Mouse (Mus musculus): ENCODE measurements around the gene Inafm2. TPM values are rescaled to one million over a fixed set of nuclear protein-coding genes. Genes with fewer than 3 reads are reported as not detected.

Gene Inafm2
- polyA plus RNA-seq (2015; fragmentation: Nextera tagmentation; extraction: Ambion mirVana), result 36.2 and 38.3 TPM in 2 replicates

- peak; percentile 87 for ATAC-seq (ENCODE audit: extremely low read depth, insufficient number of reproducible peaks, low FRiP score, low TSS enrichment)
- Histone ChIP-seq H3K27ac (replicated peaks) (peak within 1 kb of the TSS; percentile 80), H3K36me3 (peaks cover 14% of the 10 kb centered on the region), H3K4me2 (peak within 1 kb of the TSS; percentile 86), H3K27me3 (replicated peaks) (peaks cover 23% of the 10 kb centered on the region), H3K9me3 (no peaks in the 10 kb centered on the region), H3K4me3 (peak within 1 kb of the TSS; percentile 94), H3K4me1 (peaks cover 55% of the 10 kb centered on the region), H3K9ac (peak within 1 kb of the TSS; percentile 99)
- under 1% methylated on average over 55 of the region's 57 CpGs for WGBS
These were observed at the start of gene Inafm2 for GRCm38 (mm10) chr2:118745232-118745884. TSS of gene Inafm2 (plus strand) at chr2:118745758.

DNA sequence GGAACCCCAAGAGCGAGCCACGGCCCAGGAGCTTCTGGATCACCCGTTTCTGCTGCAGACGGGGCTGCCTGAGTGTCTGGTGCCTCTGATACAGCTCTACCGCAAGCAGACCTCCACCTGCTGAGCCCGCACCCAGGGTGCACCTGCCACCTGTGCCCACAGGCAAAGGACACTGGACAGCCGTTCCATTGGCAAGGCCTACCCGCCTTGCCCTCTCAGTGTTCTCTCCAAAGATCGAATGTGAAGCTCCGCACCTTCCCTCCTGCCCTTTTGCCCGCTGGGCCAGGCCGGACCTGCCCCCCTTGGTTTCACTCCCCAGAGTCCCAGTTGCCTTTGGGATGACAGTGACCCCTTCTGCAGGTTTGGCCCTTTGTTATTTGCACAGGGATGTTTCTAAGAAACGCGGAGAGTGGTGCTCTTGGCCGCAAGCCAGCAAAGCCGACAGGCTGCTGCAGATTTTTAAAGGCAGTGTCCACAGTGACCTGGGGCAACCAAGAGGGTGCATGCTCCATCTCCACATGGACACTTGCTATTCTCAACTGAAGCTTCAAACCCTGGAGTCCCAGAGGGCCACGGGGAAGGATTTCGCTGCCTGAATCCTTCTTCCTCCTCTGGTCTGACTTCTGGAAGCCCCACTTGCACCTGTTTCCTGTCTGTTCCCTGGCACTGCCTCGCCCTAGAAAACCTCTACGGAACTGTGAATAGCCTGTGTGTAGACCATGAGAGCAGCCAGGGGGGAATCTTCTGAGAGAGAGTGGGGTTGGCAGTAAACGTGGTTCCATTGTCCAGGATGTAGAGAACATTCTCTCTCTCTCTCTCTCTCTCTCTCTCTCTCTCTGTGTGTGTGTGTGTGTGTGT is 48.9 kb upstream of the Inafm2 start:
- H3K36me3 ChIP-seq, result no peaks in the 10 kb centered on the region
- no peak overlapping the region for H3K4me2 ChIP-seq
- peaks cover 43% of the 10 kb centered on the region for H3K4me1 ChIP-seq
- no peak overlapping the region for H3K27ac ChIP-seq (replicated peaks)
- no peaks in the 10 kb centered on the region for H3K9me3 ChIP-seq
- ATAC-seq (ENCODE audit: extremely low read depth, insufficient number of reproducible peaks, low FRiP score, low TSS enrichment), result no peak
- peak overlapping the region; percentile 34 for H3K9ac ChIP-seq
- peaks cover 66% of the 10 kb centered on the region for H3K27me3 ChIP-seq (replicated peaks)
- no peak overlapping the region for H3K4me3 ChIP-seq
- 39% methylated on average over 21 of the region's 21 CpGs for WGBS

GRCm38 (mm10) chr2:118697311-118697877 is 48.2 kb upstream of the Inafm2 start:
- Histone ChIP-seq H3K4me3 (no peak overlapping the region), H3K9me3 (no peaks in the 10 kb centered on the region), H3K27ac (replicated peaks) (0 out of 2 replicates have a peak overlapping the region, but pooled peaks have one; percentile 17), H3K9ac (0 out of 2 replicates have a peak overlapping the region, but pooled peaks have one; percentile 25), H3K4me2 (no peak overlapping the region), H3K27me3 (replicated peaks) (peaks cover 74% of the 10 kb centered on the region), H3K36me3 (no peaks in the 10 kb centered on the region), H3K4me1 (peaks cover 48% of the 10 kb centered on the region)
- no peak for ATAC-seq (ENCODE audit: extremely low read depth, insufficient number of reproducible peaks, low FRiP score, low TSS enrichment)
- WGBS, result 31% methylated on average over 5 of the region's 5 CpGs

- Histone ChIP-seq H3K27me3 (replicated peaks) (peaks cover 79% of the 10 kb centered on the region), H3K4me1 (peaks cover 54% of the 10 kb centered on the region), H3K9me3 (no peaks in the 10 kb centered on the region), H3K4me2 (no peak overlapping the region), H3K36me3 (no peaks in the 10 kb centered on the region), H3K27ac (replicated peaks) (no peak overlapping the region), H3K4me3 (no peak overlapping the region), H3K9ac (0 out of 2 replicates have a peak overlapping the region, but pooled peaks have one; percentile 41)
- no peak for ATAC-seq (ENCODE audit: extremely low read depth, insufficient number of reproducible peaks, low FRiP score, low TSS enrichment)
- WGBS, result 42% methylated on average over 7 of the region's 7 CpGs
These were observed 47.6 kb upstream of the Inafm2 start for GRCm38 (mm10) chr2:118697955-118698354.

DNA sequence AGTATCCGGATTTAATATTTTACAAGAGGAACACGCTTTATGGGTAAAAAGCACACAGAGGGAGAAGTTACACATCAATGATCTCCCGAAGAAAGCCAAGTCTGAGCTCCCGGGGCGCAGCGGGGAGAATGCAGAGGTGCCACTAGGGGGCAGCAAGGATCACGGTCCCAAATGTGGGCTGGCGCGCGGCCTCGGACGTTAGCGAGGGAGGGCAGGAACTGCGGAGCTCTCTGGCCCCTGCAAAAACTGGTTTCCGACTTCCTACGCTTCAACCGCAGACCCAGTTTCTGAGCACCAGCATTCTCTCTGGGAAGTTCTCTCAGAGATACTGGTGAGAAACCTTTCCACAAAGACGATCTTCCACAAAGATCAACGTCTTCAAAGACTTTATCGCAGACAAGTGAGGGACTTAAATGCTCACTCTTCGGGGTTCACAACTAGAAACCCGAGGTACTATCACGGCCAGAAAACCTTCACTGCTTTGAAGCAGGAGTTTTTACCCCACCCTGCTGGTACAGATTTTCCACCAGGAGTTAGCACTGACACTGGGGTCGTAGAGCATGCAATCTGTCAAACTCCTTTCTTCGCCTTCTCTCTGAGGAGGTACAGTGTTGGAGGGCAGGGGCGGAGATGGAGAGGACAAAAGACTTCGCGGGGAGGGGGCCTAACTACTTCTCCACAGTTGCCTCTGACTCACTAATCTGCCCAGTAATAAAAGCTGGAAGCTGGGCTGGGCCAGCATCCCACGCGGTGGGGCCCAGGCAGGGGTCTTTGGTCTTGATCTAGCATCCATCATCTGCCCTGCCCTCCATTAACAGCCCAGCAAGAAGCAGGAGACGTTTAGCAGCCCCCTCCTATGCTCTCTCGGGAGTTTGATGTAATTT is 45.1 kb upstream of the Inafm2 start:
- Histone ChIP-seq H3K36me3 (no peaks in the 10 kb centered on the region), H3K9me3 (no peaks in the 10 kb centered on the region), H3K27me3 (replicated peaks) (peaks cover 81% of the 10 kb centered on the region), H3K9ac (peak overlapping the region; percentile 70), H3K4me1 (peaks cover 74% of the 10 kb centered on the region), H3K27ac (replicated peaks) (no peak overlapping the region), H3K4me3 (peak overlapping the region; percentile 41), H3K4me2 (peak overlapping the region; percentile 65)
- WGBS, result 3% methylated on average over 32 of the region's 32 CpGs
- no peak for ATAC-seq (ENCODE audit: extremely low read depth, insufficient number of reproducible peaks, low FRiP score, low TSS enrichment)

GRCm38 (mm10) chr2:118701161-118701560 is 44.4 kb upstream of the Inafm2 start:
- Histone ChIP-seq H3K4me2 (peak overlapping the region; percentile 65), H3K36me3 (no peaks in the 10 kb centered on the region), H3K9me3 (no peaks in the 10 kb centered on the region), H3K27me3 (replicated peaks) (peaks cover 82% of the 10 kb centered on the region), H3K9ac (peak overlapping the region; percentile 70; the same call in 1 of the 2 replicates), H3K4me3 (no peak overlapping the region), H3K27ac (replicated peaks) (no peak overlapping the region), H3K4me1 (peaks cover 77% of the 10 kb centered on the region)
- WGBS, result 12% methylated on average over 5 of the region's 5 CpGs
- no peak for ATAC-seq (ENCODE audit: extremely low read depth, insufficient number of reproducible peaks, low FRiP score, low TSS enrichment)

- peak overlapping the region; percentile 60 for H3K4me3 ChIP-seq
- peaks cover 77% of the 10 kb centered on the region for H3K4me1 ChIP-seq
- 10% methylated on average over 51 of the region's 51 CpGs for WGBS
- no peak overlapping the region for H3K27ac ChIP-seq (replicated peaks)
- ATAC-seq (ENCODE audit: extremely low read depth, insufficient number of reproducible peaks, low FRiP score, low TSS enrichment), result no peak
- H3K9me3 ChIP-seq, result no peaks in the 10 kb centered on the region
- no peaks in the 10 kb centered on the region for H3K36me3 ChIP-seq
- H3K4me2 ChIP-seq, result peak overlapping the region; percentile 91
- H3K9ac ChIP-seq, result peak overlapping the region; percentile 77
- peaks cover 87% of the 10 kb centered on the region for H3K27me3 ChIP-seq (replicated peaks)
These were observed 43.3 kb upstream of the Inafm2 start for GRCm38 (mm10) chr2:118701971-118702882.

DNA sequence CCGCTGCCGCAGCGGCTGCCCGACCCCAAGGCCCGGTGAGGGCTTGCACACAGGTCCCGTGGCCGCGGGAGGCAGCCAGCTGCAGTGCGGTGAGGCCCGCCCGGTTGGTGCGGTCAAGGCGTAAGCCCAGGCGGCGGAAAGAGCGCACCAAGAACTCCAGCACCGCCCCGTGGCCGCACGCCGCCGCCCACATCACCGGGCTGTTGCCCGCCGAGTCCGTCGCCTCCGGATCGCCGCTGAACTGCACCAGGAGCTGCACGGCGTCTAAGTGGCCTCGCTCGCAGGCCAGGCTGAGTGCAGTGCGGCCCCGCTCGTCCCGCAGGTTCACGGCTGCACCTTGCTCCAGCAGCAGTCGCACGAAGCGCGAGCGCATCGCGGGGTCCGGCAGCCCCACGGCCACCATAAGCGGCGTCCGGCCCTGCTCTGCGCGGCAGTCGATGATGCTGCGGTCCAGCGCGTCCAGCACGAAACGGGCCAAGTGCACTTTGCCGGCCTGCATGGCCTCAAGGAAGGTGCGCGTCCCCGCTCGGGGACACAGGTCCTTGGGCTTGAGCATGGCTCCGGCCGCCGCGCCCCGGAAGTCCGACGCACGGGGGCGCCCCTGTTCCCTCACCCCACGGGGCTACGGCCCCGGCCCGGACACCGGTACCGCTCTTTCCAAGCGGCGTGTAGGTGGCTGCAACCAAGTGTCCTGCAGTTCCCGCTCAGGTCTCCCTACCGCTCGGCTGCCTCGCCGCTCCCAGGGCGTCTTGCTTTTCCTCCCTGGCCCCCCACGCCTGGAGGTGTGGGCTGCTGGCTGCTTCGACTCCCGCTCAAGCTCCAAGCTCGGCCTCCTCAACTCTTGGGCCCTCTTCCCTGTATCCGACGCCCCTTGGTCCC is 42.4 kb upstream of the Inafm2 start:
- Histone ChIP-seq H3K9ac (peak overlapping the region; percentile 77), H3K36me3 (no peaks in the 10 kb centered on the region), H3K4me3 (peak overlapping the region; percentile 60), H3K4me2 (peak overlapping the region; percentile 91), H3K4me1 (peaks cover 70% of the 10 kb centered on the region), H3K27me3 (replicated peaks) (peaks cover 92% of the 10 kb centered on the region), H3K27ac (replicated peaks) (0 out of 2 replicates have a peak overlapping the region, but pooled peaks have one; percentile 5), H3K9me3 (no peaks in the 10 kb centered on the region)
- peak; percentile 38; the same call in 1 of the 2 replicates for ATAC-seq (ENCODE audit: extremely low read depth, insufficient number of reproducible peaks, low FRiP score, low TSS enrichment)
- under 1% methylated on average over 93 of the region's 93 CpGs for WGBS

All from heart, embryonic 13.5 days (tissue).